Mouse (Mus musculus) midbrain, embryonic 10.5 days (tissue): ENCODE results near the gene Srpk2. TPM values are rescaled to one million over a fixed set of nuclear protein-coding genes. Genes with fewer than 3 reads are reported as not detected.
"Not testable (repeated sequence)": the region's sequence is repeated elsewhere in the genome, so short reads cannot be mapped to it uniquely, and the experiment has no call there.

Experiments
- DNase-seq: peaks from one replicate; pipeline ENCODE4 v3.0.0-alpha.2; 2017; ENCODE audit warnings: low spot score
- H3K27ac ChIP-seq: fragments of 300-500 bp; sonication (generic); replicated peaks from 2 replicates; pipeline ENCODE4 v1.5.1; 2016; ENCODE audit warnings: mild to moderate bottlenecking
- H3K27me3 ChIP-seq: fragments of 300-500 bp; sonication (generic); 2 replicates; pipeline ENCODE4 v1.6.1; 2016; ENCODE audit warnings: low read depth, mild to moderate bottlenecking; ENCODE audit not compliant: poor library complexity, severe bottlenecking
- H3K36me3 ChIP-seq: fragments of 300-500 bp; sonication (generic); 2 replicates; pipeline ENCODE4 v1.6.1; 2016; ENCODE audit warnings: mild to moderate bottlenecking, moderate library complexity
- H3K4me1 ChIP-seq: fragments of 300-500 bp; sonication (generic); 2 replicates; pipeline ENCODE4 v1.6.1; 2016
- H3K4me3 ChIP-seq: fragments of 300-500 bp; sonication (generic); 2 replicates; pipeline ENCODE4 v1.5.1; 2016; ENCODE audit warnings: mild to moderate bottlenecking, moderate library complexity
- H3K9me3 ChIP-seq: fragments of 300-500 bp; sonication (generic); replicated peaks from 2 replicates; pipeline ENCODE4 v1.6.1; 2016; ENCODE audit warnings: mild to moderate bottlenecking
- WGBS: fragments of 180-500 bp; shearing (Covaris S2); methylation state at CpG from one replicate; pipeline ENCODE4 v1.1.7; 2016; 5-methylcytosine and 5-hydroxymethylcytosine counted together
- polyA plus RNA-seq: library from polyadenylated mRNA; unstranded; fragments of >200 nt; fragmentation: Nextera tagmentation; extraction: Ambion mirVana; gene quantifications from 2 replicates; pipeline ENCODE4 v1.2.1, GENCODE M21; 2016

The Srpk2 gene
- polyA plus RNA-seq, 1 experiment from 2014 or later, result 47.9 TPM

- Histone ChIP-seq H3K4me3 (no peak overlapping the region), H3K9me3 (no peaks in the 10 kb centered on the region), H3K4me1 (peaks cover 4% of the 10 kb centered on the region; the same call in 1 of the 2 replicates), H3K27me3 (no peaks in the 10 kb centered on the region), H3K27ac (no peak overlapping the region), H3K36me3 (no peaks in the 10 kb centered on the region)
- WGBS, result 78% methylated on average over 5 of the region's 5 CpGs
- no peak for DNase-seq
These were observed 26.4 kb downstream of the Srpk2 start for GRCm38 (mm10) chr5:23658017-23658416.

- Histone ChIP-seq H3K27me3 (no peaks in the 10 kb centered on the region), H3K4me3 (no peak overlapping the region), H3K27ac (no peak overlapping the region), H3K36me3 (no peaks in the 10 kb centered on the region), H3K4me1 (peaks cover 4% of the 10 kb centered on the region; the same call in 1 of the 2 replicates), H3K9me3 (no peaks in the 10 kb centered on the region)
- WGBS, result 96% methylated on average over 4 of the region's 4 CpGs
- DNase-seq, result no peak
These were observed 27.8 kb downstream of the Srpk2 start for GRCm38 (mm10) chr5:23656590-23656989.

- no peak for DNase-seq
- no peak overlapping the region for H3K27ac ChIP-seq
- whole genome bisulfite sequencing, result 91% methylated on average over 1 of the region's 1 CpGs
- peaks cover 4% of the 10 kb centered on the region; the same call in 1 of the 2 replicates for H3K4me1 ChIP-seq
- H3K36me3 ChIP-seq, result no peaks in the 10 kb centered on the region
- no peak overlapping the region for H3K4me3 ChIP-seq
- H3K27me3 ChIP-seq, result no peaks in the 10 kb centered on the region
- H3K9me3 ChIP-seq, result no peaks in the 10 kb centered on the region
These were observed 29.4 kb downstream of the Srpk2 start for GRCm38 (mm10) chr5:23655030-23655429.

- DNase-seq, result no peak
- Histone ChIP-seq H3K4me1 (no peaks in the 10 kb centered on the region), H3K27ac (no peak overlapping the region), H3K27me3 (no peaks in the 10 kb centered on the region), H3K36me3 (no peaks in the 10 kb centered on the region), H3K4me3 (no peak overlapping the region), H3K9me3 (no peaks in the 10 kb centered on the region)
- WGBS, result 84% methylated on average over 7 of the region's 7 CpGs
These were observed 32.1 kb downstream of the Srpk2 start for GRCm38 (mm10) chr5:23652326-23652725.

GRCm38 (mm10) chr5:23651786-23652185 is 32.6 kb downstream of the Srpk2 start:
- Histone ChIP-seq H3K4me1 (no peaks in the 10 kb centered on the region), H3K9me3 (no peaks in the 10 kb centered on the region), H3K27ac (no peak overlapping the region), H3K27me3 (no peaks in the 10 kb centered on the region), H3K4me3 (no peak overlapping the region), H3K36me3 (no peaks in the 10 kb centered on the region)
- DNase-seq, result no peak
- 92% methylated on average over 3 of the region's 3 CpGs for WGBS

- no peaks in the 10 kb centered on the region for H3K9me3 ChIP-seq
- no peak for DNase-seq
- no peak overlapping the region for H3K27ac ChIP-seq
- no peaks in the 10 kb centered on the region for H3K27me3 ChIP-seq
- WGBS, result 86% methylated on average over 3 of the region's 3 CpGs
- H3K36me3 ChIP-seq, result no peaks in the 10 kb centered on the region
- no peaks in the 10 kb centered on the region for H3K4me1 ChIP-seq
- no peak overlapping the region for H3K4me3 ChIP-seq
These were observed 33.9 kb downstream of the Srpk2 start for GRCm38 (mm10) chr5:23650504-23650903.

- no peak overlapping the region for H3K27ac ChIP-seq
- DNase-seq, result no peak
- no peaks in the 10 kb centered on the region for H3K4me1 ChIP-seq
- no peaks in the 10 kb centered on the region for H3K9me3 ChIP-seq
- no peak overlapping the region for H3K4me3 ChIP-seq
- WGBS, result 93% methylated on average over 2 of the region's 2 CpGs
- no peaks in the 10 kb centered on the region for H3K27me3 ChIP-seq
- H3K36me3 ChIP-seq, result no peaks in the 10 kb centered on the region
These were observed 35.2 kb downstream of the Srpk2 start for GRCm38 (mm10) chr5:23649246-23649645.

- no peaks in the 10 kb centered on the region for H3K27me3 ChIP-seq
- 93% methylated on average over 3 of the region's 3 CpGs for WGBS
- no peaks in the 10 kb centered on the region for H3K9me3 ChIP-seq
- no peaks in the 10 kb centered on the region for H3K36me3 ChIP-seq
- no peak overlapping the region for H3K4me3 ChIP-seq
- H3K4me1 ChIP-seq, result no peaks in the 10 kb centered on the region
- H3K27ac ChIP-seq, result no peak overlapping the region
- DNase-seq, result no peak
These were observed 38.7 kb downstream of the Srpk2 start for GRCm38 (mm10) chr5:23645671-23646070.

- H3K9me3 ChIP-seq, H3K4me3 ChIP-seq, H3K36me3 ChIP-seq: not testable (repeated sequence)
These were observed 45.2 kb downstream of the Srpk2 start for GRCm38 (mm10) chr5:23639193-23639592.

GRCm38 (mm10) chr5:23638023-23638422 is 46.4 kb downstream of the Srpk2 start:
- WGBS, result 80% methylated on average over 4 of the region's 4 CpGs

More at GRCm38 (mm10) chr5:23639193-23639592, 45.2 kb downstream of the Srpk2 start:
- H3K27me3 ChIP-seq, DNase-seq, H3K27ac ChIP-seq, H3K4me1 ChIP-seq: not testable (repeated sequence)

GRCm38 (mm10) chr5:23637337-23637736 is 47.1 kb downstream of the Srpk2 start:
- no peaks in the 10 kb centered on the region for H3K36me3 ChIP-seq
- no peak overlapping the region for H3K4me3 ChIP-seq
- DNase-seq, result no peak
- H3K4me1 ChIP-seq, result no peaks in the 10 kb centered on the region
- WGBS, result 94% methylated on average over 8 of the region's 8 CpGs
- H3K9me3 ChIP-seq, result no peaks in the 10 kb centered on the region
- no peaks in the 10 kb centered on the region for H3K27me3 ChIP-seq
- H3K27ac ChIP-seq, result no peak overlapping the region

More at GRCm38 (mm10) chr5:23638023-23638422, 46.4 kb downstream of the Srpk2 start:
- no peaks in the 10 kb centered on the region for H3K9me3 ChIP-seq
- DNase-seq, result no peak
- no peak overlapping the region for H3K4me3 ChIP-seq
- no peaks in the 10 kb centered on the region for H3K27me3 ChIP-seq
- H3K4me1 ChIP-seq, result no peaks in the 10 kb centered on the region
- no peak overlapping the region for H3K27ac ChIP-seq
- H3K36me3 ChIP-seq, result no peaks in the 10 kb centered on the region

- H3K4me1 ChIP-seq, result no peaks in the 10 kb centered on the region
These were observed 52.9 kb downstream of the Srpk2 start for GRCm38 (mm10) chr5:23631490-23631889.

GRCm38 (mm10) chr5:23627221-23627620 is 57.2 kb downstream of the Srpk2 start:
- Histone ChIP-seq H3K27ac (no peak overlapping the region), H3K27me3 (no peaks in the 10 kb centered on the region), H3K9me3 (no peaks in the 10 kb centered on the region), H3K4me3 (no peak overlapping the region), H3K4me1 (no peaks in the 10 kb centered on the region), H3K36me3 (no peaks in the 10 kb centered on the region)
- 89% methylated on average over 5 of the region's 5 CpGs for WGBS
- DNase-seq, result no peak

More at GRCm38 (mm10) chr5:23631490-23631889, 52.9 kb downstream of the Srpk2 start:
- no peak for DNase-seq
- WGBS, result 90% methylated on average over 1 of the region's 1 CpGs
- Histone ChIP-seq H3K27ac (no peak overlapping the region), H3K36me3 (no peaks in the 10 kb centered on the region), H3K27me3 (no peaks in the 10 kb centered on the region), H3K9me3 (no peaks in the 10 kb centered on the region), H3K4me3 (no peak overlapping the region)

GRCm38 (mm10) chr5:23626173-23626572 is 58.2 kb downstream of the Srpk2 start:
- Histone ChIP-seq H3K27me3 (no peaks in the 10 kb centered on the region), H3K36me3 (no peaks in the 10 kb centered on the region), H3K9me3 (no peaks in the 10 kb centered on the region), H3K4me3 (no peak overlapping the region), H3K27ac (no peak overlapping the region), H3K4me1 (no peaks in the 10 kb centered on the region)
- 75% methylated on average over 2 of the region's 2 CpGs for WGBS
- DNase-seq, result no peak
